Mouse (Mus musculus): ENCODE results near the gene Shld1.

Gene Shld1

GRCm38 (mm10) chr2:132692320-132692719, 5.6 kb downstream of the Shld1 start:
- DNase-seq (ENCODE audit: low spot score in 2 of 2): no peak

GRCm38 (mm10) chr2:132693980-132694379, 7.2 kb downstream of the Shld1 start:
- no peak for DNase-seq (ENCODE audit: low spot score in 2 of 2)

- no peak for DNase-seq (ENCODE audit: low spot score in 2 of 2)
These were observed 8.8 kb downstream of the Shld1 start for GRCm38 (mm10) chr2:132695358-132696093.

GRCm38 (mm10) chr2:132696519-132696918, 9.8 kb downstream of the Shld1 start:
- no peak for DNase-seq (ENCODE audit: low spot score in 2 of 2)

GRCm38 (mm10) chr2:132697256-132697655, 10.5 kb downstream of the Shld1 start:
- DNase-seq (ENCODE audit: low spot score in 2 of 2): no peak

GRCm38 (mm10) chr2:132697695-132698094, 11.0 kb downstream of the Shld1 start:
- no peak for DNase-seq (ENCODE audit: low spot score in 2 of 2)

- DNase-seq (ENCODE audit: low spot score in 2 of 2): no peak
These were observed 11.7 kb downstream of the Shld1 start for GRCm38 (mm10) chr2:132698420-132698819.

- no peak for DNase-seq (ENCODE audit: low spot score in 2 of 2)
These were observed 14.2 kb downstream of the Shld1 start for GRCm38 (mm10) chr2:132700921-132701320.

- DNase-seq (ENCODE audit: low spot score in 2 of 2): peak; percentile 63 to 65
These were observed 14.7 kb downstream of the Shld1 start for GRCm38 (mm10) chr2:132701451-132701886.

- DNase-seq (ENCODE audit: low spot score in 2 of 2): no peak
These were observed 18.7 kb downstream of the Shld1 start for GRCm38 (mm10) chr2:132705251-132705992.

GRCm38 (mm10) chr2:132706309-132706708, 19.6 kb downstream of the Shld1 start:
- DNase-seq (ENCODE audit: low spot score in 2 of 2): no peak

GRCm38 (mm10) chr2:132710488-132710887, 23.8 kb downstream of the Shld1 start:
- DNase-seq (ENCODE audit: low spot score in 2 of 2): no peak

- DNase-seq (ENCODE audit: low spot score in 2 of 2): no peak
These were observed 25.3 kb downstream of the Shld1 start for GRCm38 (mm10) chr2:132712061-132712460.

GRCm38 (mm10) chr2:132714522-132714921, 27.8 kb downstream of the Shld1 start:
- DNase-seq (ENCODE audit: low spot score in 2 of 2): no peak

GRCm38 (mm10) chr2:132714946-132715345, 28.2 kb downstream of the Shld1 start:
- DNase-seq (ENCODE audit: low spot score in 2 of 2): no peak

- no peak for DNase-seq (ENCODE audit: low spot score in 2 of 2)
These were observed 28.8 kb downstream of the Shld1 start for GRCm38 (mm10) chr2:132715421-132716070.

- DNase-seq (ENCODE audit: low spot score in 2 of 2): peak in 1 of 2 experiments; percentile 35
These were observed 29.4 kb downstream of the Shld1 start for GRCm38 (mm10) chr2:132716154-132716553.

GRCm38 (mm10) chr2:132716901-132717536, 30.3 kb downstream of the Shld1 start:
- DNase-seq (ENCODE audit: low spot score in 2 of 2): no peak

- no peak for DNase-seq (ENCODE audit: low spot score in 2 of 2)
These were observed 30.8 kb downstream of the Shld1 start for GRCm38 (mm10) chr2:132717537-132717912.

GRCm38 (mm10) chr2:132720921-132721566, 34.3 kb downstream of the Shld1 start:
- DNase-seq (ENCODE audit: low spot score in 2 of 2): no peak

- no peak for DNase-seq (ENCODE audit: low spot score in 2 of 2)
These were observed 35.1 kb downstream of the Shld1 start for GRCm38 (mm10) chr2:132721844-132722243.

Measured in frontal cortex, postnatal 25 days (tissue).